Mouse (Mus musculus) Muller cell, postnatal 12 days (primary cell): ENCODE results near the gene Wsb1.
"Not testable (repeated sequence)": the region's sequence is repeated elsewhere in the genome, so short reads cannot be mapped to it uniquely, and the experiment has no call there.

Source experiments
- DNase-seq: peaks from one replicate; pipeline ENCODE4 v3.0.0-alpha.2; 2015; ENCODE audit errors: inconsistent ontology term

Wsb1 gene

GRCm38 (mm10) chr11:79267171-79267570, 12.7 kb upstream of the Wsb1 start:
- DNase-seq, result peak; percentile 58

- DNase-seq, result peak; percentile 66
These were observed 9.9 kb upstream of the Wsb1 start for GRCm38 (mm10) chr11:79264376-79264775.

DNA sequence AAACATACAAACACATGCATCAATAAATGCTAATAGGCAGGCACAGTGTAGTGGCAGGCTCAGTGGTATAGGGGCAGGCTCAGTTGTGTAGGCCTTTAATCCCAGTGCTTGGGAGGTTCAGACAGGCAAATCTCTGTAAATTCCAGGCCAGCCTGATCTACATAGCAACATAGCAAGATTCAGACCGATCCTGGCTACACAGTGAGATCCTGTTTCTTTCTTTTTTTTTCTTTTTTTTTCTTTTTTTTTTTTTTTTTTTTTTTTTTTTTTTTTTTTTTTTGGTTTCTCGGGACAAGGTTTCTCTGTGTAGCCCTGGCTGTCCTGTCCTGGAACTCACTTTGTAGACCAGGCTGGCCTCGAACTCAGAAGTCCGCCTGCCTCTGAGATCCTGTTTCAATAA, 5.7 kb upstream of the Wsb1 start:
- not testable (repeated sequence) for DNase-seq

- DNase-seq, result no peak
These were observed 4.3 kb upstream of the Wsb1 start for GRCm38 (mm10) chr11:79258738-79259137.

- no peak for DNase-seq
These were observed 705 bp downstream of the Wsb1 start for GRCm38 (mm10) chr11:79253542-79254390.

DNA sequence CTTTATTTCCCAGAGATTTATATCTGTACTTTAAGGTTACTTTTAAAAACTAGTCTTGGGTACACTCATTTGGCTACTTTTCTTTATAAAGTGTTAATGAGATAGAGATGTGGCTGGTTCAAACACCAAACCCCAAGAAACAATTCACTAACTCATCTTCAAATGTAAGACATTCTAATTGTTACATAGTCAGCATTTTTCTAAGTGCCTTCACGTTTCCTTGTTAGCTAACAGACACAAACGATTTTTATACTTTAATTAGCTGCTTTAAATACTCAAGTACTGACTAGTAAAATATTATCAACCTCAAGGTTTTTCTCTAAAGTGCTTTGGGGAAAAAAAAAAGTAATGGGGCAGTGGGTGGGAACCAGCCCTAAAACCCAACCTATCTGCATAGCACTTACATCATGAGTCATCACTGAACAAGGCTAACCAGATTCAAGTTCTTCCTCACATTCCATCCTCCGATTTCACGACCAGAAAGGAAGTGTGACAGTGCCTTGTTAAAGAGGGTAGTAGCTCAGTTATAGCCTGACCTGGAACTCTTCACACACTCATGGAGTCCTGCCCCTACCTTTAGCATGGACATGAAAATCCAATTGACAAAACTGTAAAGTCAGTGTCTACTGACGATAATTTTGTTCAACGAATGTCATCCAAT, 1.5 kb downstream of the Wsb1 start:
- DNase-seq, result peak; percentile 89

GRCm38 (mm10) chr11:79239024-79239423, 15.4 kb downstream of the Wsb1 start:
- no peak for DNase-seq

DNA sequence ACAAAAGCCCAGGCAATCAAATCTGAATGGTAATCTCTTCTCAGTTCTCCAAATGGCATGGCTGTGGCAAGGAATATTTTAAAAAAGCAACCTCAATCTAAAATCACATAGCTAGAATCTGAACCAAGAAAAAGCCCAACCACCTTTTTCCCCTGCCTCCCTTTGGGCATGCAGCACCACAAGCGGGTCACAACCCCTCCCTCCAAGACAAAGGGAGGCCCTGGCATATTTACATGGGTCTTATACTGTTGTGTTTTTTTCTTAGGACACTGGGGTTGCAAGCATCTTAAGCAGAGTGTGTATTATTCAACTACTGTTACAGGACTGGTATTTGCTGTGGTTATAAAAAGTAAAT, 16.1 kb downstream of the Wsb1 start:
- DNase-seq, result peak; percentile 56

DNA sequence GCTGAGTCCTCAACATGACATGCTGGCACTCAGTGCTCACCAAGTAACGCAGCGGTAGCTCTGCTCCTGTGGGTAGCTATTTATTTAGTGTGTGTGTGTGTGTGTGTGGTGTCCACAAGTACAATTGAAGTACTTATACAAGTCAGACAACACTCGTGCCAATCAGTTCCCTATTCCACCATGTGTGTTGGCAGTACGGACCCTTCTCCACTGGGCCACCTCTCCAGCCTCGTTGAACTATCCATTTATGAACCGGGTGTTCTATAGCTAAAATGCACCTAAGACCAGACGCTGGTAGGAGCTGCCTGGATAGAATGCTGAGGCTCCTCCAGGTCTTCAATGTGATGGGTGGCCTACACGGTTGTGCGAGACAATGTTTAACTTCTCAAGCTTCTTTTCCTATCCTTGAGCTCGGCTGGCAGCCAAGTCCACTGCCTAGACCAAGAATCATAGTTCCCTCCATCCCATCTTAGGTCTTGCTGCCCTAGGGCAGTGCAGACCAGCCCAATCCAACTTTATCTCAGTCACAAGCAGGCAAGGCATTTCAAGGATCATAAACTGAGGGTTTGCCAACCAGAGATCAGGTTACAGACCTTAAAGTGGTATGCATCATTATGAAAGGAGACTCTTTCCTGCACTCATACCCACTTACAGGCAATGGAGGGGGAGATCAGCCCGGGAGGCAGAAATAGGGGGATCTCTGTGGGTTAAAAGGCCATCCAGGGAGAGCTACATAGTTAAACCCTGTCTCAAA, 16.6 kb downstream of the Wsb1 start:
- DNase-seq, result no peak

DNA sequence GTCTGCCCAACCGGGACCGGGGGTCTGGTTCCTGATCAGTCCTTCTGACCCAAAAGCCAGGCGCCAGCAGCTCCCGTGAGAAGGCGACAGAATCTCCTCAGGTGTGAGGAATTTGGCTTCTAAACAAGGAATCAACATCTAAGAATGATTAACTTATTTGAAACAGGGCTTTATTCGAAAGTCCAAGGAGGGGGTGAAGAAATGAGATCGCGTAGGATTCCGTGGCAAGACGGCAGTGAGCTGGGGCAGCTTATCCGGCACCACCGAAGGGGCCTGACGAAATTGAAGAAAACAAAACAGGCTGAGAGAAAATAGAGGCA, 24.3 kb downstream of the Wsb1 start:
- no peak for DNase-seq

GRCm38 (mm10) chr11:79229561-79230250, 24.8 kb downstream of the Wsb1 start:
- peak; percentile 59 for DNase-seq

DNA sequence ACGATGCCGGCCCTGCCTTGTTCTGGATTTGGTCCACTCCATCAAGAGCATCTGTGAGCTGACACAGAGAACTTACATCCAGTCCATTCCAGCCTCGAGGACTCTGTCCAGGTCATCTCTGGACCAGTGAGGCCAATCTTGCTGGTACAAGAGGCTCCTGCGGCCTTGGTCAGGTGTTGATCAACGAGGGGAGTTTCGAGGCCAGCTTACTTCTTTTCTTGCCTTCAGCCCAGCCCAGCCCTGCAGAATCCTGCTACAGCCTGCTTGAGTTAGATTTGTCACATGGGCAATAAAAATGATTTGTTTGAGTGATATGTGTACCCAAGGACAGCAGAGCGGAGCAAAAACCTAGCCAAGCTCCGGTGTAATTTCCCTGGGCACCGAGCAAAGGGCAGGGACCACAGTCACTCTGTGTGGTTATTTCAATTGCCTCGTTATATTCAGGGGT, 25.4 kb downstream of the Wsb1 start:
- DNase-seq, result no peak

DNA sequence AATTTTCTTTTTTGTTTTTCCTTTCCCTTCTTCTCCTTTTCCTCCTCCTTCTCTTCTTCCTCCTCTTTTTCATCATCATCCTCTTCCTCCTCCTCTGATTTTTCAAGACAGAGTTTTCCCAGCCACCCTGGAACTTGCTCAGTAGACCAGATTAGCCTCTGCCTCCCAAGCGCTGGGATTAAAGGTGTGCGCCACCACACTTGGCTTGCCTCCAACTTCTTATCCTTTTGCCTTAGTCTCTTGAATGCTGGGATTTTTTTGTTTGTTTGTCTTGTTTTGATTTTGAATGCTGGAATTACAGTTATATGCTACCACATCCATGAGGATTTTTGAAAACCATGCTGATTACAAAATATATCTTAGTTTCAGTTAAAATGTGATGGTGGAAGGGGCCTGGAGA, 26.4 kb downstream of the Wsb1 start:
- no peak for DNase-seq

GRCm38 (mm10) chr11:79225371-79226155, 28.9 kb downstream of the Wsb1 start:
- DNase-seq, result no peak

- DNase-seq, result peak; percentile 99
These were observed 29.8 kb downstream of the Wsb1 start for GRCm38 (mm10) chr11:79224562-79225280.

DNA sequence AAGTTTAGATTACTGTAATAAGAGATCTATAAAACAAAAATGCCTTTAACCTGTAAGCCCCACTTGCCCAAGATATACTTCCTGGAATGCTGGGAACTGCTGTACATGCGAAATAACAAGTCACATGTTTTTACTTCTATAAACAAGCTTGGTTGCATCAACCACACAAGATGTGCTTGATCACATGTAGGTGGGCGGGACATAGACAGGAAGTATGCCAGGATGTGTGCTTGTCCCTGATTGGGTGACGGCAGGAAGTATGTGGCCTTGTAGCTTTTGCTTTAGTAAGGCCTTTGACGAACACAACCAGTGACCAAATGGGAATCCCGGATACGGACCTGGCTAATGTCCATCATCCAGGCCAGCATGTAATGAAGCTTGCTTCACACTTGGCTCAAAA, 31.1 kb downstream of the Wsb1 start:
- DNase-seq, result no peak

GRCm38 (mm10) chr11:79222661-79223060, 31.8 kb downstream of the Wsb1 start:
- DNase-seq, result no peak

DNA sequence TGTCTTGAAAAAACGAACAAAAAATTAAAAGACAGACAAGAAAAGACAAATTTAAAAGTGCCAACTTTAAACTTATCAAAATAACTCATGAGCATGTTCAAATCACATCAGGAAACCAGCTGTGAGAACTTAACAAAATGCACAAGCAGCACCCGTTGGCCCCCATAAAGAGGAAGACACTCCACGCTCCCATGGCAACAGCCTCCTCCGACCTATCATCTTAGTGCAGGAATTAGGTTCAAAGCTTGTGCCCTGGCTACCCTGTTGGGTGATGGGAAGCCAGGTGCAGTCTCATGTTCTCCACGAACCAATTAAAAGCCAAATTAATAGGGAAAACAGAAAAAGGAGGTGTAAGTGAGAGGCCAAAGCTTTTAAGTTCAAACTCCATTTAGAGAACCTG, 32.8 kb downstream of the Wsb1 start:
- DNase-seq, result no peak

DNA sequence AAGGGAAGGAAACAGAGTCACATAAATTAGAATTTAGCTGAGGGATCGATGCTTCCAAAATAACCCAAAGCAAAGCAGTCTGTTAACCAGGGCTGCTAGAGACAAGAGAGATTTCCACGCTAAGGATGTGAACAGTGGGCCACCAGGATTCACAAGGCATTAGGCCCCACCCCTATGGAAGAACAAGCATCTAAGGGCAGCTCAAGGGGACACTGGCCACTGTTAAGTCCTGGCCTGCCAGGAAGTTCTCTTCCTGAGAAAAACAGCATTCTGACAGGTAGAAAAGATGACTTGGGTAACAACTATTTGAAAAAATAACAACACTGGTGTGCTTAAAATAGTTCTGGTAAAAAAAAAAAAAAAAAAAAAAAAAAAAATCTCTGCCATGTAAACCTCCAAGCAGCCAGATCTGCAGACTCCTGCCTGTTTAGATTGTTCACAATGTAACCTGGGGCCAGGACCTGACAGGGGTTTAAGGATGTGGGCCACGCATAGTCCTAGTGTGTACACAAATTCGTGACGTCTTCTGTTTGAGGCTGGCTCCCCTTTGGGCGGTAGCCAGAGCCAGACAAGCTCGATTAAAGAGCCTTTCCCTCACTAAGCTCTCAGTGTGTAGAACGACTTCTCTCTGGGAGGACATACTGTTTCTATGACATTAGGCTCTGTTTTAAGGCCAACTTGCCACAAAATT, 35.4 kb downstream of the Wsb1 start:
- DNase-seq, result no peak

- DNase-seq, result no peak
These were observed 36.4 kb downstream of the Wsb1 start for GRCm38 (mm10) chr11:79218061-79218460.
